Mouse (Mus musculus): ENCODE results near the gene Mrps2. TPM values are rescaled to one million over a fixed set of nuclear protein-coding genes. Genes with fewer than 3 reads are reported as not detected.

Gene Mrps2
- polyA plus RNA-seq, 1 experiment = 30.4 TPM

DNA sequence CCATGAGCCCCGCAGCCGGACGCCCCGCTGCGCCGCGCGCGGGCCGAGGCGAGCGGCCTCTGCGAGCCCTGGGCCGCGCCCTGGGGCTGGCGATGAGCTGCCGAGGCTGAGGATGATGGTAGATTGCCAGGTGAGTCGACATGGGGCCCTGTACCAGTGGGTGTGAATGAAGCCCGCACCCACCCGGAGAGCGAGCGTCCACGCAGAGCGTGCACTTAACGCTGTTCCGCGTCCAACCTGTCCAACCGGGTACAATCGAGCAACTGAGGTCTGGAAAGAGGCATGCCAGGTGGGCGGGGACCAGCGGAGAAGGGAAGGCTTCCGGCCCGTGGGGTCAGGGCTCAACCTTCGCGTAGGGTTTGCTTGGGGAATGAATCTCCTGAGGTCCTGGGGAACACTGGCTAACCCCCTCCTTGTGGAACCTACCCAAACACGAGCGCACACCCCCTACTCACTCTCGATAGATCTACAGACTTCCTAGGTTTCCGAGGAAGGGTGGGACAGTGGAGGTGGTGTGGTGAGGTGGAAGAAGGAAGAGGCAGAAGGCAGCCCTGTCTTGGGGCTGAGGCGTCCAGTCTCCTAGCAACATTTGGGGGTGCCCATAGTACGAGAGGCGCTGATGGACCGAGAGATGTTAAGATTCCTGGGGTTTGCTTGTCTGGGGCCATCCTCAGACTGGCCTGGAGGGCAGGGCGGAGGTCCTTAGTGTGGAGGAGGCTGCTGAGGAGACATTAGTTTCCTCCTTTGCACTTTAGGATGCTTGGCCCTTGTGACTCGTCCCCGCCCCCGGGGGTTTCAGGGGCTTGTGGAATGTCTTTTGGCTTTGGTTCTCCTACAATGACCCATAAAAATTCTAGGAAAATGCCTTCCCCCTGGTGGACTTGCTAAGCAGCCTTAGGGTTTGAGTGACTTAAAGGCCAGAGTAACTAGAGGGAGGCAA is 45.8 kb downstream of the Mrps2 start:
- TF ChIP-seq MYOG (IDR thresholded peaks at IDR 0.05; ENCODE audit: control insufficient read depth, extremely low read depth, insufficient read length) (no peak), CEBPB (IDR thresholded peaks at IDR 0.05; ENCODE audit: low read depth) (no peak), USF1 (IDR thresholded peaks at IDR 0.05; ENCODE audit: low read depth) (no peak), MAX (IDR thresholded peaks at IDR 0.05) (no peak), MYOD1 (IDR thresholded peaks at IDR 0.05; ENCODE audit: control insufficient read depth, insufficient read length, low read depth) (no peak), FOSL1 (IDR thresholded peaks at IDR 0.05; ENCODE audit: insufficient read depth, low read length, poor library complexity, severe bottlenecking) (no peak), CTCF (IDR thresholded peaks at IDR 0.05; ENCODE audit: control insufficient read depth, insufficient read depth, insufficient read length) (no peak)

DNA sequence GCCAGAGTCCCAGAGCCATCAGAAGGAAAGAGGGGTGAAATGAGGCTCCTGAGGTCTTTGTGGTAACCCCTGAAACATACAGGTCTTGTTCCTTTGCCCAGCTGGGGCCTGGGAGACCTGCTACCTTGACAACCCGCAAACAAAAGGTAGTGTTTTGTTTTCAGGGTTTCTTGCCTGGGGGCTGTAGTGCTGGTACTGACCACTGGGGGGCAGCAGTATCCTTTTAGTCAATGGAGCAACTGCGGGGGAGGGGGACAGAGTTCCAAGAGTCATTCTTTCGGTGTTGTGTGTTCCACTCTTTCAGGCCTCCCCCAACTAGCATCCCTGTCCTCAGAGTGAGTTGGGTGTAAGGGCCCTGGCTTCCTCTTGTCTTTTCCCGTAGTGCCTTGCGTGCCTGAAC is 46.6 kb downstream of the Mrps2 start:
- TF ChIP-seq CTCF (IDR thresholded peaks at IDR 0.05; ENCODE audit: control insufficient read depth, insufficient read depth, insufficient read length) (peak; percentile 57), FOSL1 (IDR thresholded peaks at IDR 0.05; ENCODE audit: insufficient read depth, low read length, poor library complexity, severe bottlenecking) (no peak)
- H3ac ChIP-seq (ENCODE audit: control insufficient read depth, insufficient read length, low read depth) = no peak overlapping the region
- H3K27me3 ChIP-seq (ENCODE audit: control insufficient read depth, insufficient read depth, insufficient read length) = peaks cover 15% of the 10 kb centered on the region
- H3K79me3 ChIP-seq (ENCODE audit: low read depth) = no peaks in the 10 kb centered on the region
- H3K4me3 ChIP-seq (ENCODE audit: insufficient read depth, poor library complexity, severe bottlenecking) = no peak overlapping the region
- no peaks in the 10 kb centered on the region for H3K79me2 ChIP-seq (ENCODE audit: control insufficient read depth, insufficient read depth)
- H3K36me3 ChIP-seq (ENCODE audit: control insufficient read depth, insufficient read depth) = no peaks in the 10 kb centered on the region

More for the DNA sequence above, 45.8 kb downstream of the Mrps2 start:
- peaks cover 18% of the 10 kb centered on the region for H3K27me3 ChIP-seq (ENCODE audit: control insufficient read depth, insufficient read depth, insufficient read length)
- H3K4me3 ChIP-seq (ENCODE audit: insufficient read depth, poor library complexity, severe bottlenecking) = peak overlapping the region; percentile 23
- no peaks in the 10 kb centered on the region for H3K79me3 ChIP-seq (ENCODE audit: low read depth)
- H3K36me3 ChIP-seq (ENCODE audit: control insufficient read depth, insufficient read depth) = no peaks in the 10 kb centered on the region
- peak overlapping the region; percentile 70 for H3ac ChIP-seq (ENCODE audit: control insufficient read depth, insufficient read length, low read depth)
- H3K79me2 ChIP-seq (ENCODE audit: control insufficient read depth, insufficient read depth) = no peaks in the 10 kb centered on the region

DNA sequence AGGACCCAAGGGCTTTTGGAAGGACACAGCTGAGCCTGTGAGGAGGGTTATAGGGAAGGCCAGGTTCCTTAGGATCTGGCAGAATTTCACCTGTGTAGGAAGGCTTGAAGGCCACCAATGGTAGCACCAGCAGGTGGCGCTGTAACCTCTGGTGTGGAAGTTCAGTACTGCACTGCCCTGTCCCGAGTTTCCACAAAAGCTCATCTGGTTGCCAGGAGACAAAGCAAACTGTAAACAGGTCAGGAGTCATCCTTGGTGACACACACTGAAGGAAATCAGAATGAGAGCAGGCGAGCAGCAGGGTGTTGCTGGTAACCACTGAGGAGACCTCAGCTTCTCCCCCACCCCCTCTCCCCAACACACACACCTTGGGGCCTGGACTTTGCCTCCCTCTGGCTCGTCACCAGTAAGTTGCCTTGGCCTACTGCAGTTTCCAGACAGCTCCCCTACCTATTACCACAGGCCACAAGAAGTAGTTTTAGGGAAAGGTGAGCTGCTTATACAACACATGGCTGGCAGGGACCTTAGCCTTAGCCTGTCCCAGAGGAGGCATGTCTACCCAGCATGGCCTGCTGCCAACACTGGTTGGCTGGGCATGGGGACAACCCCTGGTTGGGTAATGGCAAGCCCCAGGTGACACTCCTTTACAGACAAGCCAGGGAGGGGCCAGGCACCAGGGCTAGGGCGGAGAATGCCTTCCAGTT is 49.5 kb downstream of the Mrps2 start:
- Histone ChIP-seq H3K79me3 (ENCODE audit: low read depth) (no peaks in the 10 kb centered on the region), H3ac (ENCODE audit: control insufficient read depth, insufficient read length, low read depth) (no peak overlapping the region), H3K79me2 (ENCODE audit: control insufficient read depth, insufficient read depth) (no peaks in the 10 kb centered on the region), H3K36me3 (ENCODE audit: control insufficient read depth, insufficient read depth) (no peaks in the 10 kb centered on the region), H3K27me3 (ENCODE audit: control insufficient read depth, insufficient read depth, insufficient read length) (no peaks in the 10 kb centered on the region), H3K4me3 (ENCODE audit: insufficient read depth, poor library complexity, severe bottlenecking) (no peak overlapping the region)
- TF ChIP-seq USF1 (IDR thresholded peaks at IDR 0.05; ENCODE audit: low read depth) (no peak), MAX (IDR thresholded peaks at IDR 0.05) (peak; percentile 15), FOSL1 (IDR thresholded peaks at IDR 0.05; ENCODE audit: insufficient read depth, low read length, poor library complexity, severe bottlenecking) (no peak), MYOD1 (IDR thresholded peaks at IDR 0.05; ENCODE audit: control insufficient read depth, insufficient read length, low read depth) (no peak), MYOG (IDR thresholded peaks at IDR 0.05; ENCODE audit: control insufficient read depth, extremely low read depth, insufficient read length) (no peak), CTCF (IDR thresholded peaks at IDR 0.05; ENCODE audit: control insufficient read depth, insufficient read depth, insufficient read length) (peak; percentile 80), CEBPB (IDR thresholded peaks at IDR 0.05; ENCODE audit: low read depth) (no peak)

DNA sequence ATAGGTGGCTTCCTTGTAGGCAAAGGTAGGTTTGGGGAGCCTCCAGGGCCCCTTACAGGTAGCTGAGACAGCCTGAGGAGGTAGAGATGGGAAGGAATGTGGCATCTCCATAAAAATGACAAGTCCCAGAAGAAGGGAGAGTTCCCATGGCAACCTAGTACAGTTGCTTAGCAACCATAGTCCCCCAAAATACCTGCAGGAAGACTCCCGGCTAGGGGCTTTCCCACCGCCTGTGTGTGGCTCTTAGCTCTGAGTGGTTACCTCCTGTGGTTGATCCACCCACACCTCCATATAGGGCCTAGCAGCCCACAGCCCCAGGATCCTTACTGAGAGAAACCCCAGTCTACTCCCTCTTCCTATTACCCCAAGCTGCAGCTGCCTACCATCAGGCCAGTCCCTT is 50.4 kb downstream of the Mrps2 start:
- Histone ChIP-seq H3K79me3 (ENCODE audit: low read depth) (no peaks in the 10 kb centered on the region), H3K4me3 (ENCODE audit: insufficient read depth, poor library complexity, severe bottlenecking) (no peak overlapping the region), H3K27me3 (ENCODE audit: control insufficient read depth, insufficient read depth, insufficient read length) (no peaks in the 10 kb centered on the region), H3K36me3 (ENCODE audit: control insufficient read depth, insufficient read depth) (no peaks in the 10 kb centered on the region), H3ac (ENCODE audit: control insufficient read depth, insufficient read length, low read depth) (no peak overlapping the region), H3K79me2 (ENCODE audit: control insufficient read depth, insufficient read depth) (no peaks in the 10 kb centered on the region)
- TF ChIP-seq FOSL1 (IDR thresholded peaks at IDR 0.05; ENCODE audit: insufficient read depth, low read length, poor library complexity, severe bottlenecking) = no peak
- no peak for TF ChIP-seq MYOD1 (IDR thresholded peaks at IDR 0.05; ENCODE audit: control insufficient read depth, insufficient read length, low read depth)
- no peak for TF ChIP-seq MAX (IDR thresholded peaks at IDR 0.05)
- no peak for TF ChIP-seq MYOG (IDR thresholded peaks at IDR 0.05; ENCODE audit: control insufficient read depth, extremely low read depth, insufficient read length)
- TF ChIP-seq CTCF (IDR thresholded peaks at IDR 0.05; ENCODE audit: control insufficient read depth, insufficient read depth, insufficient read length) = no peak
- TF ChIP-seq USF1 (IDR thresholded peaks at IDR 0.05; ENCODE audit: low read depth) = no peak
- TF ChIP-seq CEBPB (IDR thresholded peaks at IDR 0.05; ENCODE audit: low read depth) = no peak

DNA sequence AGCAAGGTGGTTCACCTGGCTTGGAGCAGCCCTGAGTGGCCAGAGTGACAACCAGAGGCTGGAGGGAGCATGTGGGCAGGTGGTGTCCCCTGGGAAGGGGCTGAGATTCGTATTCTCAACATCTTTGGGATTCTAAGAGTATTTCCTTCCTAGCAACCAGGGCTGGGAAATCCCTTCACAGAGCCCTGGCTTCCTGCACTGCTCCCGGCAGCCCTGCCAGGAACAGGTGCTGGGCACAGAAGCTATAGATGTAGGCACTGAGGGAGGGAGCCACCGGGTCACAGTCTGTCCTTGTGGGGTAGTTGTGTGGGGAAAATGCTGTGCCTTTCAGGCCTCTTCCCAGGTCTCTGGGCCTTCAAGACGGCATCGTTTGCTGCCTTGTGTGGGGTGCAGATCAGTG is 52.7 kb downstream of the Mrps2 start:
- no peak overlapping the region for H3K4me3 ChIP-seq (ENCODE audit: insufficient read depth, poor library complexity, severe bottlenecking)
- no peak overlapping the region for H3ac ChIP-seq (ENCODE audit: control insufficient read depth, insufficient read length, low read depth)
- TF ChIP-seq USF1 (IDR thresholded peaks at IDR 0.05; ENCODE audit: low read depth) = no peak
- no peak for TF ChIP-seq MYOG (IDR thresholded peaks at IDR 0.05; ENCODE audit: control insufficient read depth, extremely low read depth, insufficient read length)
- TF ChIP-seq MAX (IDR thresholded peaks at IDR 0.05) = no peak
- no peak for TF ChIP-seq CTCF (IDR thresholded peaks at IDR 0.05; ENCODE audit: control insufficient read depth, insufficient read depth, insufficient read length)
- TF ChIP-seq FOSL1 (IDR thresholded peaks at IDR 0.05; ENCODE audit: insufficient read depth, low read length, poor library complexity, severe bottlenecking) = no peak
- no peak for TF ChIP-seq MYOD1 (IDR thresholded peaks at IDR 0.05; ENCODE audit: control insufficient read depth, insufficient read length, low read depth)
- no peak for TF ChIP-seq CEBPB (IDR thresholded peaks at IDR 0.05; ENCODE audit: low read depth)
- H3K79me3 ChIP-seq (ENCODE audit: low read depth) = no peaks in the 10 kb centered on the region
- H3K27me3 ChIP-seq (ENCODE audit: control insufficient read depth, insufficient read depth, insufficient read length) = no peaks in the 10 kb centered on the region
- H3K36me3 ChIP-seq (ENCODE audit: control insufficient read depth, insufficient read depth) = no peaks in the 10 kb centered on the region
- no peaks in the 10 kb centered on the region for H3K79me2 ChIP-seq (ENCODE audit: control insufficient read depth, insufficient read depth)

Other genes starting within 250 kb of the Mrps2 start
- gene Ppp1r26, start 21.3 kb upstream of the Mrps2 start, polyA plus RNA-seq (2012; fragmentation: generic; extraction: Trizol) = 0.01 TPM
- 0.68 TPM for gene 1700007K13Rik, start 1.7 kb upstream of the Mrps2 start, polyA plus RNA-seq (2012; fragmentation: generic; extraction: Trizol)
- gene Gbgt1, start 28.8 kb downstream of the Mrps2 start, polyA plus RNA-seq (2012; fragmentation: generic; extraction: Trizol) = not detected
- gene Gm10134, start 38.0 kb downstream of the Mrps2 start, polyA plus RNA-seq (2012; fragmentation: generic; extraction: Trizol) = not detected
- gene Ralgds, start 45.1 kb downstream of the Mrps2 start, polyA plus RNA-seq (2012; fragmentation: generic; extraction: Trizol) = 10.5 TPM
- not detected for gene Cel, start 95.3 kb downstream of the Mrps2 start, polyA plus RNA-seq (2012; fragmentation: generic; extraction: Trizol)
- 28.1 TPM for gene Gtf3c5, start 115.7 kb downstream of the Mrps2 start, polyA plus RNA-seq (2012; fragmentation: generic; extraction: Trizol)
- not detected for gene Gfi1b, start 153.9 kb downstream of the Mrps2 start, polyA plus RNA-seq (2012; fragmentation: generic; extraction: Trizol)
- 6.9 TPM for gene Tsc1, start 173.2 kb downstream of the Mrps2 start, polyA plus RNA-seq (2012; fragmentation: generic; extraction: Trizol)
- 0.96 TPM for gene Spaca9, start 231.7 kb downstream of the Mrps2 start, polyA plus RNA-seq (2012; fragmentation: generic; extraction: Trizol)
- 0.04 TPM for gene Ak8, start 232.1 kb downstream of the Mrps2 start, polyA plus RNA-seq (2012; fragmentation: generic; extraction: Trizol)